Mouse (Mus musculus) liver, embryonic 16.5 days (tissue): ENCODE data around the gene Tmem88b. TPM values are rescaled to one million over a fixed set of nuclear protein-coding genes. Genes with fewer than 3 reads are reported as not detected.
"Not testable (repeated sequence)": the region's sequence is repeated elsewhere in the genome, so short reads cannot be mapped to it uniquely, and the experiment has no call there.

Experiments
- ATAC-seq: fragments of 200-750 bp; cut with Nextera tagmentation; 2 replicates; pipeline ENCODE4 v1.8.0; 2017; ENCODE audit warnings: low read depth, mild to moderate bottlenecking, moderate number of reproducible peaks, moderate library complexity
- H3K27ac ChIP-seq: fragments of 300-500 bp; sonication (generic); 2 replicates; pipeline ENCODE4 v1.5.1; 2014; ENCODE audit warnings: mild to moderate bottlenecking, low read length
- H3K27me3 ChIP-seq: fragments of 300-500 bp; sonication (generic); 2 replicates; pipeline ENCODE4 v1.6.1; 2014; ENCODE audit warnings: low read depth, low read length, mixed read lengths; ENCODE audit not compliant: control insufficient read depth, insufficient read depth
- H3K36me3 ChIP-seq: fragments of 300-500 bp; sonication (generic); 2 replicates; pipeline ENCODE4 v1.6.1; 2014; ENCODE audit warnings: mild to moderate bottlenecking; ENCODE audit not compliant: control insufficient read depth, insufficient read depth
- H3K4me1 ChIP-seq: fragments of 300-500 bp; sonication (generic); 2 replicates; pipeline ENCODE4 v1.6.1; 2014; ENCODE audit warnings: low read depth, low read length, mixed read lengths; ENCODE audit not compliant: control insufficient read depth
- H3K4me2 ChIP-seq: fragments of 300-500 bp; sonication (generic); 2 replicates; pipeline ENCODE4 v1.6.1; 2014; ENCODE audit warnings: low read depth, low read length, mixed read lengths
- H3K4me3 ChIP-seq: fragments of 300-500 bp; sonication (generic); 2 replicates; pipeline ENCODE4 v1.5.1; 2014; ENCODE audit warnings: low read depth, mild to moderate bottlenecking, low read length
- H3K9ac ChIP-seq: fragments of 300-500 bp; sonication (generic); 2 replicates; pipeline ENCODE4 v1.6.1; 2014; ENCODE audit warnings: low read depth, low read length
- H3K9me3 ChIP-seq: fragments of 300-500 bp; sonication (generic); replicated peaks from 2 replicates; pipeline ENCODE4 v1.6.1; 2016; ENCODE audit warnings: low read length; ENCODE audit not compliant: control insufficient read depth
- WGBS: fragments of 180-500 bp; shearing (Covaris S2); extraction: QIAGEN DNeasy Blood & Tissue Kit; methylation state at CpG from one replicate; pipeline ENCODE4 v1.1.7; 2014; ENCODE audit not compliant: insufficient replicate concordance; 5-methylcytosine and 5-hydroxymethylcytosine counted together
- polyA plus RNA-seq: library from polyadenylated mRNA; unstranded; fragments of >200 nt; fragmentation: Nextera tagmentation; extraction: Ambion mirVana; gene quantifications from 2 replicates; pipeline ENCODE4 v1.2.1, GENCODE M21; 2015

The Tmem88b gene
- polyA plus RNA-seq, 1 experiment from 2014 or later, result 0.19 TPM

GRCm38 (mm10) chr4:155793730-155794129 is 8.1 kb upstream of the Tmem88b start:
- 61% methylated on average over 2 of the region's 2 CpGs for WGBS
- ATAC-seq, result no peak

GRCm38 (mm10) chr4:155791240-155791933 is 5.7 kb upstream of the Tmem88b start:
- no peaks in the 10 kb centered on the region; the same call in 1 of the 2 replicates for H3K27me3 ChIP-seq
- no peaks in the 10 kb centered on the region for H3K9me3 ChIP-seq
- H3K4me2 ChIP-seq, result no peak overlapping the region
- H3K27ac ChIP-seq, result no peak overlapping the region
- H3K36me3 ChIP-seq, result no peaks in the 10 kb centered on the region
- H3K4me3 ChIP-seq, result no peak overlapping the region
- no peak for ATAC-seq
- H3K4me1 ChIP-seq, result peaks cover 4% of the 10 kb centered on the region
- no peak overlapping the region for H3K9ac ChIP-seq
- 68% methylated on average over 24 of the region's 24 CpGs for WGBS

More at GRCm38 (mm10) chr4:155793730-155794129, 8.1 kb upstream of the Tmem88b start:
- Histone ChIP-seq H3K4me3 (no peak overlapping the region), H3K27ac (no peak overlapping the region), H3K36me3 (no peaks in the 10 kb centered on the region), H3K4me1 (no peaks in the 10 kb centered on the region), H3K9ac (no peak overlapping the region), H3K4me2 (no peak overlapping the region), H3K9me3 (no peaks in the 10 kb centered on the region), H3K27me3 (no peaks in the 10 kb centered on the region; the same call in 1 of the 2 replicates)

GRCm38 (mm10) chr4:155790650-155791161 is 5.0 kb upstream of the Tmem88b start:
- H3K36me3 ChIP-seq, result no peaks in the 10 kb centered on the region
- H3K4me2 ChIP-seq, result no peak overlapping the region
- ATAC-seq, result 0 out of 2 replicates have a peak, but pooled peaks have one; percentile 22
- WGBS, result 40% methylated on average over 3 of the region's 3 CpGs
- no peaks in the 10 kb centered on the region for H3K9me3 ChIP-seq
- H3K4me1 ChIP-seq, result peaks cover 4% of the 10 kb centered on the region
- H3K9ac ChIP-seq, result no peak overlapping the region
- H3K27me3 ChIP-seq, result no peaks in the 10 kb centered on the region; the same call in 1 of the 2 replicates
- no peak overlapping the region for H3K4me3 ChIP-seq
- H3K27ac ChIP-seq, result no peak overlapping the region

GRCm38 (mm10) chr4:155790021-155790489 is 4.4 kb upstream of the Tmem88b start, which contains the start of gene Ankrd65:
Gene Ankrd65 (plus strand): TSS chr4:155790439.
- Histone ChIP-seq H3K27me3 (no peaks in the 10 kb centered on the region; the same call in 1 of the 2 replicates), H3K27ac (no peak within 1 kb of the TSS), H3K9me3 (no peaks in the 10 kb centered on the region), H3K9ac (no peak within 1 kb of the TSS), H3K4me2 (no peak within 1 kb of the TSS), H3K4me3 (no peak within 1 kb of the TSS), H3K36me3 (no peaks in the 10 kb centered on the region), H3K4me1 (peaks cover 4% of the 10 kb centered on the region)
- 69% methylated on average over 3 of the region's 3 CpGs for WGBS
- no peak for ATAC-seq

- not testable (repeated sequence) for H3K36me3 ChIP-seq, H3K9ac ChIP-seq, H3K4me2 ChIP-seq, H3K27me3 ChIP-seq, H3K4me3 ChIP-seq, H3K4me1 ChIP-seq, H3K9me3 ChIP-seq, H3K27ac ChIP-seq
- peak; percentile 35 for ATAC-seq
- 64% methylated on average over 4 of the region's 4 CpGs for WGBS
Measured at GRCm38 (mm10) chr4:155788833-155789232, 3.2 kb upstream of the Tmem88b start.

- Histone ChIP-seq H3K36me3 (no peaks in the 10 kb centered on the region), H3K9me3 (no peaks in the 10 kb centered on the region), H3K27ac (no peak overlapping the region), H3K4me3 (no peak overlapping the region), H3K27me3 (peaks cover 3% of the 10 kb centered on the region), H3K9ac (no peak overlapping the region), H3K4me2 (no peak overlapping the region), H3K4me1 (peaks cover 9% of the 10 kb centered on the region)
- peak; percentile 54 for ATAC-seq
- 40% methylated on average over 3 of the region's 3 CpGs for WGBS
Measured at GRCm38 (mm10) chr4:155788300-155788699, 2.6 kb upstream of the Tmem88b start.

GRCm38 (mm10) chr4:155785246-155785645 is 428 bp downstream of the Tmem88b start:
- Histone ChIP-seq H3K4me2 (no peak overlapping the region), H3K36me3 (no peaks in the 10 kb centered on the region), H3K9me3 (no peaks in the 10 kb centered on the region), H3K27ac (no peak overlapping the region), H3K4me3 (no peak overlapping the region), H3K4me1 (peaks cover 9% of the 10 kb centered on the region), H3K9ac (no peak overlapping the region), H3K27me3 (peaks cover 4% of the 10 kb centered on the region; the same call in 1 of the 2 replicates)
- no peak for ATAC-seq
- 73% methylated on average over 10 of the region's 10 CpGs for WGBS

GRCm38 (mm10) chr4:155784081-155784701 is 1.5 kb downstream of the Tmem88b start:
- H3K4me3 ChIP-seq, result peak overlapping the region; percentile 68
- peaks cover 4% of the 10 kb centered on the region; the same call in 1 of the 2 replicates for H3K27me3 ChIP-seq
- H3K36me3 ChIP-seq, result no peaks in the 10 kb centered on the region
- WGBS, result 0% methylated on average over 52 of the region's 52 CpGs
- peak overlapping the region; percentile 93 for H3K4me2 ChIP-seq
- H3K27ac ChIP-seq, result peak overlapping the region; percentile 62
- H3K9ac ChIP-seq, result peak overlapping the region; percentile 69
- ATAC-seq, result peak; percentile 74
- no peaks in the 10 kb centered on the region for H3K9me3 ChIP-seq
- peaks cover 9% of the 10 kb centered on the region for H3K4me1 ChIP-seq
